Mouse (Mus musculus): Measurements from ENCODE around the gene Plxna1. TPM values are rescaled to one million over a fixed set of nuclear protein-coding genes. Genes with fewer than 3 reads are reported as not detected.
A peak's percentile ranks its signal among the peaks of the same experiment; 100 is the strongest.

The Plxna1 gene
- polyA plus RNA-seq, 1 experiment from 2014 or later, result 52.3 TPM

GRCm38 (mm10) chr6:89286286-89286655 lies 76.1 kb downstream of the Plxna1 start:
- H3K4me3 ChIP-seq (replicated peaks), result no peak overlapping the region
- peaks cover 5% of the 10 kb centered on the region; the same call in 1 of the 2 replicates for H3K9me3 ChIP-seq
- H3K4me2 ChIP-seq, result no peak overlapping the region
- no peaks in the 10 kb centered on the region for H3K36me3 ChIP-seq (replicated peaks)
- H3K27me3 ChIP-seq, result no peaks in the 10 kb centered on the region; the same call in 1 of the 2 replicates
- WGBS, result 73% methylated on average over 3 of the region's 3 CpGs
- peak overlapping the region; percentile 42; the same call in 1 of the 2 replicates for H3K27ac ChIP-seq
- ATAC-seq (ENCODE audit: low FRiP score), result no peak
- peaks cover 29% of the 10 kb centered on the region for H3K4me1 ChIP-seq
- no peak overlapping the region for H3K9ac ChIP-seq

GRCm38 (mm10) chr6:89285561-89286285 lies 76.7 kb downstream of the Plxna1 start:
- Histone ChIP-seq H3K9me3 (peaks cover 5% of the 10 kb centered on the region; the same call in 1 of the 2 replicates), H3K27ac (no peak overlapping the region), H3K36me3 (replicated peaks) (no peaks in the 10 kb centered on the region), H3K27me3 (peaks cover 1% of the 10 kb centered on the region; the same call in 1 of the 2 replicates), H3K4me1 (peaks cover 24% of the 10 kb centered on the region), H3K9ac (no peak overlapping the region), H3K4me2 (no peak overlapping the region), H3K4me3 (replicated peaks) (no peak overlapping the region)
- ATAC-seq (ENCODE audit: low FRiP score), result no peak
- WGBS, result 50% methylated on average over 9 of the region's 9 CpGs

- ATAC-seq (ENCODE audit: low FRiP score), result no peak
- peaks cover 24% of the 10 kb centered on the region for H3K4me1 ChIP-seq
- H3K4me2 ChIP-seq, result no peak overlapping the region
- no peak overlapping the region for H3K4me3 ChIP-seq (replicated peaks)
- peaks cover 7% of the 10 kb centered on the region; the same call in 1 of the 2 replicates for H3K27me3 ChIP-seq
- no peak overlapping the region for H3K27ac ChIP-seq
- H3K9me3 ChIP-seq, result peaks cover 5% of the 10 kb centered on the region; the same call in 1 of the 2 replicates
- H3K9ac ChIP-seq, result no peak overlapping the region
- H3K36me3 ChIP-seq (replicated peaks), result no peaks in the 10 kb centered on the region
Observed at GRCm38 (mm10) chr6:89285116-89285515, 77.3 kb downstream of the Plxna1 start.

GRCm38 (mm10) chr6:89283095-89283494 lies 79.3 kb downstream of the Plxna1 start:
- Histone ChIP-seq H3K27me3 (peaks cover 14% of the 10 kb centered on the region; the same call in 1 of the 2 replicates), H3K4me3 (replicated peaks) (no peak overlapping the region), H3K4me2 (no peak overlapping the region), H3K9ac (no peak overlapping the region), H3K27ac (no peak overlapping the region), H3K36me3 (replicated peaks) (no peaks in the 10 kb centered on the region), H3K9me3 (peaks cover 5% of the 10 kb centered on the region; the same call in 1 of the 2 replicates), H3K4me1 (peaks cover 24% of the 10 kb centered on the region)
- WGBS, result 92% methylated on average over 4 of the region's 4 CpGs
- no peak for ATAC-seq (ENCODE audit: low FRiP score)

- Histone ChIP-seq H3K9ac (no peak overlapping the region), H3K4me2 (no peak overlapping the region), H3K27ac (no peak overlapping the region), H3K4me3 (replicated peaks) (no peak overlapping the region), H3K9me3 (peaks cover 5% of the 10 kb centered on the region; the same call in 1 of the 2 replicates), H3K36me3 (replicated peaks) (no peaks in the 10 kb centered on the region), H3K4me1 (peaks cover 24% of the 10 kb centered on the region), H3K27me3 (peaks cover 14% of the 10 kb centered on the region; the same call in 1 of the 2 replicates)
- ATAC-seq (ENCODE audit: low FRiP score), result no peak
- 64% methylated on average over 5 of the region's 5 CpGs for WGBS
Observed at GRCm38 (mm10) chr6:89282626-89283025, 79.8 kb downstream of the Plxna1 start.

- WGBS, result 15% methylated on average over 16 of the region's 16 CpGs
- Histone ChIP-seq H3K9me3 (peaks cover 5% of the 10 kb centered on the region; the same call in 1 of the 2 replicates), H3K4me3 (replicated peaks) (no peak overlapping the region), H3K36me3 (replicated peaks) (no peaks in the 10 kb centered on the region), H3K27me3 (peaks cover 14% of the 10 kb centered on the region; the same call in 1 of the 2 replicates), H3K27ac (peak overlapping the region; percentile 21; the same call in 1 of the 2 replicates), H3K4me2 (no peak overlapping the region), H3K9ac (no peak overlapping the region), H3K4me1 (peaks cover 16% of the 10 kb centered on the region)
- peak; percentile 62 for ATAC-seq (ENCODE audit: low FRiP score)
Observed at GRCm38 (mm10) chr6:89281492-89282332, 80.7 kb downstream of the Plxna1 start.

GRCm38 (mm10) chr6:89280555-89280954 lies 81.9 kb downstream of the Plxna1 start:
- no peak for ATAC-seq (ENCODE audit: low FRiP score)
- Histone ChIP-seq H3K4me1 (peaks cover 6% of the 10 kb centered on the region), H3K36me3 (replicated peaks) (no peaks in the 10 kb centered on the region), H3K4me2 (no peak overlapping the region), H3K9me3 (peaks cover 5% of the 10 kb centered on the region; the same call in 1 of the 2 replicates), H3K9ac (no peak overlapping the region), H3K4me3 (replicated peaks) (no peak overlapping the region), H3K27ac (no peak overlapping the region), H3K27me3 (peaks cover 14% of the 10 kb centered on the region; the same call in 1 of the 2 replicates)
- 86% methylated on average over 4 of the region's 4 CpGs for WGBS

GRCm38 (mm10) chr6:89271731-89272475 lies 90.5 kb downstream of the Plxna1 start:
- Histone ChIP-seq H3K27ac (no peak overlapping the region), H3K36me3 (replicated peaks) (no peaks in the 10 kb centered on the region), H3K4me3 (replicated peaks) (no peak overlapping the region), H3K9me3 (no peaks in the 10 kb centered on the region), H3K4me1 (0 out of 2 replicates have a peak, but pooled peaks cover 2% of the 10 kb centered on the region), H3K9ac (no peak overlapping the region), H3K27me3 (no peaks in the 10 kb centered on the region), H3K4me2 (no peak overlapping the region)
- no peak for ATAC-seq (ENCODE audit: low FRiP score)
- WGBS, result 78% methylated on average over 10 of the region's 10 CpGs

- H3K9me3 ChIP-seq, result no peaks in the 10 kb centered on the region
- no peaks in the 10 kb centered on the region for H3K27me3 ChIP-seq
- ATAC-seq (ENCODE audit: low FRiP score), result no peak
- no peak overlapping the region for H3K4me3 ChIP-seq (replicated peaks)
- no peaks in the 10 kb centered on the region for H3K4me1 ChIP-seq
- no peak overlapping the region for H3K4me2 ChIP-seq
- H3K9ac ChIP-seq, result no peak overlapping the region
- 80% methylated on average over 5 of the region's 5 CpGs for WGBS
- no peaks in the 10 kb centered on the region for H3K36me3 ChIP-seq (replicated peaks)
- H3K27ac ChIP-seq, result no peak overlapping the region
Observed at GRCm38 (mm10) chr6:89267181-89267580, 95.2 kb downstream of the Plxna1 start.
